Mouse (Mus musculus) liver, postnatal 0 days (tissue): ENCODE measurements at regions not wholly inside any gene's neighbourhood (a gene's known extent, or its start where the extent isn't known, plus 50 kb on each side); places are given as distances from the start of the nearest gene placed in this dataset.
A peak's percentile ranks its signal among the peaks of the same experiment; 100 is the strongest.

Source experiments
- ATAC-seq: fragments of 200-750 bp; cut with Nextera tagmentation; 2 replicates; pipeline ENCODE4 v1.8.0; 2017; ENCODE audit warnings: mild to moderate bottlenecking, moderate library complexity
- DNase-seq: peaks from one replicate; pipeline ENCODE4 v3.0.0-alpha.2; 2016
- H3K27ac ChIP-seq: fragments of 300-500 bp; sonication (generic); 2 replicates; pipeline ENCODE4 v1.5.1; 2014; ENCODE audit warnings: antibody characterized with exemption, moderate library complexity, mild to moderate bottlenecking, low read depth
- H3K27me3 ChIP-seq: fragments of 300-500 bp; sonication (generic); 2 replicates; pipeline ENCODE4 v1.6.1; 2014; ENCODE audit warnings: low read length, control low read depth, mixed read lengths; ENCODE audit not compliant: insufficient read depth
- H3K36me3 ChIP-seq: fragments of 300-500 bp; sonication (generic); replicated peaks from 2 replicates; pipeline ENCODE4 v1.6.1; 2014; ENCODE audit warnings: mild to moderate bottlenecking, control low read depth, low read length, moderate library complexity, mixed read lengths; ENCODE audit not compliant: insufficient read depth
- H3K4me1 ChIP-seq: fragments of 300-500 bp; sonication (generic); 2 replicates; pipeline ENCODE4 v1.6.1; 2014; ENCODE audit warnings: antibody characterized with exemption, mild to moderate bottlenecking, control low read depth; ENCODE audit not compliant: insufficient read depth
- H3K4me2 ChIP-seq: fragments of 300-500 bp; sonication (generic); 2 replicates; pipeline ENCODE4 v1.6.1; 2014; ENCODE audit warnings: low read depth, mild to moderate bottlenecking, low read length, moderate library complexity, mixed read lengths
- H3K4me3 ChIP-seq: fragments of 300-500 bp; sonication (generic); 2 replicates; pipeline ENCODE4 v1.5.1; 2014; ENCODE audit warnings: low read depth, low read length
- H3K9ac ChIP-seq: fragments of 300-500 bp; sonication (generic); replicated peaks from 2 replicates; pipeline ENCODE4 v1.6.1; 2014; ENCODE audit warnings: mild to moderate bottlenecking, moderate library complexity
- H3K9me3 ChIP-seq: fragments of 300-500 bp; sonication (generic); 2 replicates; pipeline ENCODE4 v1.6.1; 2016; ENCODE audit warnings: mild to moderate bottlenecking, control low read depth, low read length, mixed read lengths
- CTCF ChIP-seq: sonication (generic); IDR thresholded peaks from 2 replicates; pipeline ENCODE4 v1.5.1; 2016; ENCODE audit warnings: antibody characterized with exemption, low read depth
- EP300 ChIP-seq: IDR thresholded peaks from 2 replicates; pipeline ENCODE4 v1.6.1; 2016; ENCODE audit warnings: antibody characterized with exemption, low read depth, mild to moderate bottlenecking
- WGBS: fragments of 180-500 bp; shearing (Covaris S2); extraction: QIAGEN DNeasy Blood & Tissue Kit; methylation state at CpG from one replicate; pipeline ENCODE4 v1.1.7; 2014; ENCODE audit not compliant: insufficient replicate concordance; 5-methylcytosine and 5-hydroxymethylcytosine counted together

GRCm38 (mm10) chr1:47014526-47014925, 121.9 kb upstream of the Slc39a10 start:
- no peaks in the 10 kb centered on the region for H3K36me3 ChIP-seq
- no peak for ATAC-seq
- no peak overlapping the region for H3K9ac ChIP-seq
- no peak overlapping the region for H3K4me3 ChIP-seq
- WGBS, result 53% methylated on average over 1 of the region's 1 CpGs
- H3K4me1 ChIP-seq, result no peaks in the 10 kb centered on the region
- H3K4me2 ChIP-seq, result no peak overlapping the region
- H3K27ac ChIP-seq, result no peak overlapping the region
- no peaks in the 10 kb centered on the region for H3K27me3 ChIP-seq
- DNase-seq, result no peak
- no peak for TF ChIP-seq CTCF
- no peak for TF ChIP-seq EP300
- H3K9me3 ChIP-seq, result no peaks in the 10 kb centered on the region

GRCm38 (mm10) chr1:47003746-47004145, 111.1 kb upstream of the Slc39a10 start:
- DNase-seq (no peak), ATAC-seq (no peak)
- TF ChIP-seq EP300, result no peak
- TF ChIP-seq CTCF, result no peak
- no peaks in the 10 kb centered on the region for H3K27me3 ChIP-seq
- no peak overlapping the region for H3K27ac ChIP-seq
- H3K9me3 ChIP-seq, result no peaks in the 10 kb centered on the region
- H3K4me3 ChIP-seq, result no peak overlapping the region
- H3K9ac ChIP-seq, result no peak overlapping the region
- no peaks in the 10 kb centered on the region for H3K36me3 ChIP-seq
- no peaks in the 10 kb centered on the region for H3K4me1 ChIP-seq
- no peak overlapping the region for H3K4me2 ChIP-seq
- WGBS, result 61% methylated on average over 5 of the region's 5 CpGs

DNA sequence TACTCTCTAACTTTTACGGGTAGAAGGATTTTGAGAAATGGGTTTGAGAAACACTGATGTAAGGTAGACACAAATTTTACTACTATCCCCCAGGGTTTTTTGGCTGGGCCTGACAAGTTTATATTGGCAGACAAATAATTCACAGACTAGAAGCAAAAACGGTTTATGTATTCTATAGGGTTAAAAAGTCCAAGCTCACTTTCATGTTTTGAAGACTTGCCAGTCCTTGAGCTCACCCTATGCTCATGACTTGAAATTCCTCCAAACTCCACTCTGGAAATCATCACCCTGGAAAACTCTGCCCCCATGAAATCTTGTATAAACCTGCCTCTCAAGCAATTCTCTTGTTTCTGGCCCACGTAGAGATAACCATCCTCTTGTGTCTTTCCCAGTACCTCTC, 106.7 kb upstream of the Slc39a10 start:
- no peaks in the 10 kb centered on the region for H3K9me3 ChIP-seq
- H3K36me3 ChIP-seq, result no peaks in the 10 kb centered on the region
- no peak for DNase-seq
- H3K27ac ChIP-seq, result no peak overlapping the region
- no peaks in the 10 kb centered on the region for H3K4me1 ChIP-seq
- no peak overlapping the region for H3K4me3 ChIP-seq
- ATAC-seq, result no peak
- no peak overlapping the region for H3K4me2 ChIP-seq
- no peak overlapping the region for H3K9ac ChIP-seq
- 70% methylated on average over 3 of the region's 3 CpGs for WGBS
- no peak for TF ChIP-seq CTCF
- no peak for TF ChIP-seq EP300
- H3K27me3 ChIP-seq, result no peaks in the 10 kb centered on the region

DNA sequence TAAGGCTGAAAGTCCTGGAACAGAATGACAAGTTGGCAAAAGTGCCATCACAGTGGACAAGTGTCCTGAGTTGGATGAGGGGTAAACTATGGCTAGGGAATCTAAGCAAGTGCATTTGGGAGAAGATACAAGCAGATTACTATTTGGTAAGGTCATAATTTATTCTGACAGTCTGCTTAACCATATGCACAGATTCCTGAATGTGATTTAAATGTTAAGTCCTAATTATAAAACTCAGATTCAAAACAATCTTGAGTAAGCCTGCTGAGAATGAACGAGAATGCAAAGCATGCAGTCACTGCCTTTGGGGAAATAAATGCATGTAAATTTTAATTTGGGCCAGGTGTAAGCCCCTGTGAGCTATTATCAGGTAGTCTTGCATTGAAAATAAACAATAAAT, 93.3 kb upstream of the Slc39a10 start:
- Histone ChIP-seq H3K36me3 (no peaks in the 10 kb centered on the region), H3K9ac (no peak overlapping the region), H3K4me3 (no peak overlapping the region), H3K27me3 (no peaks in the 10 kb centered on the region), H3K27ac (no peak overlapping the region), H3K9me3 (no peaks in the 10 kb centered on the region), H3K4me1 (no peaks in the 10 kb centered on the region), H3K4me2 (no peak overlapping the region)
- DNase-seq, result no peak
- TF ChIP-seq EP300 (no peak), CTCF (no peak)
- WGBS, result 73% methylated on average over 1 of the region's 1 CpGs
- no peak for ATAC-seq

DNA sequence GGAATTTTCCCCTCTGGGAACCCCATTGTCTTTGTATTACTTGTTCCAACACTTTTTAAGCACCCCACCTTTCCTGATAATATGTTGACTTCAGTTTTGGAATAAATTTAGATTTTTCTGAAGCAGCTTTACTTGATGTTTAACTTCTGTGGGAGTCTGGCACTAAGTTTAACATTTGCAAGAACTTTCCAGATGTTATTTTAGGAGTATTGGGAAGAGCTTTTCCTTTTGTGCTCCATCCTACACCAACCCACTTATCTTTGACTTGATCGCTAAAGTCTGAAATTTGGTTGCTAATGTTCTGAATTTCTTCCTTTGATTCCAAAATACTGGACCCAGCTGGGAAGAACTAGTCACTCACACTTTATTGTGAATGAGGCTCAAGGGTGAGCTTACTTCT, 90.4 kb upstream of the Slc39a10 start:
- no peaks in the 10 kb centered on the region for H3K36me3 ChIP-seq

GRCm38 (mm10) chr1:46970470-46970869, 77.8 kb upstream of the Slc39a10 start:
- peak; percentile 56 for DNase-seq
- Histone ChIP-seq H3K4me1 (no peaks in the 10 kb centered on the region), H3K27ac (no peak overlapping the region), H3K9me3 (no peaks in the 10 kb centered on the region), H3K36me3 (no peaks in the 10 kb centered on the region), H3K4me3 (no peak overlapping the region), H3K27me3 (no peaks in the 10 kb centered on the region), H3K4me2 (no peak overlapping the region), H3K9ac (no peak overlapping the region)
- WGBS, result 26% methylated on average over 3 of the region's 3 CpGs
- ATAC-seq, result no peak
- TF ChIP-seq CTCF (peak; percentile 65), EP300 (no peak)

More for the DNA sequence above, 90.4 kb upstream of the Slc39a10 start:
- no peak overlapping the region for H3K4me3 ChIP-seq
- H3K9ac ChIP-seq, result no peak overlapping the region
- no peaks in the 10 kb centered on the region for H3K4me1 ChIP-seq
- WGBS, result 77% methylated on average over 1 of the region's 1 CpGs
- no peak overlapping the region for H3K4me2 ChIP-seq
- no peak overlapping the region for H3K27ac ChIP-seq
- no peak for TF ChIP-seq EP300
- TF ChIP-seq CTCF, result no peak
- DNase-seq (no peak), ATAC-seq (no peak)
- H3K27me3 ChIP-seq, result no peaks in the 10 kb centered on the region
- H3K9me3 ChIP-seq, result no peaks in the 10 kb centered on the region

GRCm38 (mm10) chr1:46968361-46968760, 75.7 kb upstream of the Slc39a10 start:
- Histone ChIP-seq H3K9ac (no peak overlapping the region), H3K4me3 (no peak overlapping the region), H3K27ac (no peak overlapping the region), H3K4me1 (no peaks in the 10 kb centered on the region), H3K4me2 (no peak overlapping the region), H3K27me3 (no peaks in the 10 kb centered on the region), H3K9me3 (no peaks in the 10 kb centered on the region), H3K36me3 (no peaks in the 10 kb centered on the region)
- TF ChIP-seq EP300, result no peak
- no peak for TF ChIP-seq CTCF
- ATAC-seq, result no peak
- WGBS, result 60% methylated on average over 3 of the region's 3 CpGs
- DNase-seq, result no peak
